Mouse (Mus musculus) intestine, embryonic 16.5 days (tissue): ENCODE measurements around the gene Ets2. TPM values are rescaled to one million over a fixed set of nuclear protein-coding genes. Genes with fewer than 3 reads are reported as not detected.

Source experiments
- ATAC-seq: fragments of 200-750 bp; cut with Nextera tagmentation; 2 replicates; pipeline ENCODE4 v1.8.0; 2017; ENCODE audit warnings: moderate TSS enrichment, moderate library complexity
- H3K27ac ChIP-seq: fragments of 300-500 bp; sonication (generic); 2 replicates; pipeline ENCODE4 v1.5.1; 2014; ENCODE audit warnings: mild to moderate bottlenecking, low read length
- H3K27me3 ChIP-seq: fragments of 300-500 bp; sonication (generic); replicated peaks from 2 replicates; pipeline ENCODE4 v1.6.1; 2014; ENCODE audit warnings: low read length, control low read depth, mixed read lengths; ENCODE audit not compliant: control insufficient read depth, insufficient read depth
- H3K36me3 ChIP-seq: fragments of 300-500 bp; sonication (generic); 2 replicates; pipeline ENCODE4 v1.6.1; 2014; ENCODE audit warnings: low read length, control low read depth; ENCODE audit not compliant: control insufficient read depth, insufficient read depth
- H3K4me1 ChIP-seq: fragments of 300-500 bp; sonication (generic); 2 replicates; pipeline ENCODE4 v1.6.1; 2014; ENCODE audit warnings: low read length, control low read depth, mixed read lengths; ENCODE audit not compliant: control insufficient read depth, insufficient read depth
- H3K4me2 ChIP-seq: fragments of 300-500 bp; sonication (generic); 2 replicates; pipeline ENCODE4 v1.6.1; 2014; ENCODE audit warnings: low read depth, low read length, control low read depth
- H3K4me3 ChIP-seq: fragments of 300-500 bp; sonication (generic); 2 replicates; pipeline ENCODE4 v1.5.1; 2014; ENCODE audit warnings: mild to moderate bottlenecking, low read length
- H3K9ac ChIP-seq: fragments of 300-500 bp; sonication (generic); 2 replicates; pipeline ENCODE4 v1.6.1; 2014; ENCODE audit warnings: low read depth, low read length
- H3K9me3 ChIP-seq: fragments of 300-500 bp; sonication (generic); 2 replicates; pipeline ENCODE4 v1.6.1; 2016; ENCODE audit warnings: low read length, control low read depth; ENCODE audit not compliant: control insufficient read depth
- WGBS: fragments of 180-500 bp; shearing (Covaris S2); extraction: QIAGEN DNeasy Blood & Tissue Kit; methylation state at CpG from one replicate; pipeline ENCODE4 v1.1.7; 2014; 5-methylcytosine and 5-hydroxymethylcytosine counted together
- polyA plus RNA-seq: library from polyadenylated mRNA; unstranded; fragments of >200 nt; fragmentation: Nextera tagmentation; extraction: Ambion mirVana; gene quantifications from 2 replicates; pipeline ENCODE4 v1.2.1, GENCODE M21; 2015

The Ets2 gene
- polyA plus RNA-seq, 1 experiment from 2014 or later, result 58.6 TPM

- whole genome bisulfite sequencing, result 90% methylated on average over 10 of the region's 10 CpGs
- no peaks in the 10 kb centered on the region for H3K9me3 ChIP-seq
- H3K36me3 ChIP-seq, result no peaks in the 10 kb centered on the region
- H3K4me2 ChIP-seq, result no peak overlapping the region
- H3K27me3 ChIP-seq, result no peaks in the 10 kb centered on the region
- no peak overlapping the region for H3K4me3 ChIP-seq
- ATAC-seq, result no peak
- no peak overlapping the region for H3K9ac ChIP-seq
- peaks cover 11% of the 10 kb centered on the region for H3K4me1 ChIP-seq
- no peak overlapping the region for H3K27ac ChIP-seq
Measured at GRCm38 (mm10) chr16:95666288-95666687, 35.6 kb upstream of the Ets2 start.

GRCm38 (mm10) chr16:95667395-95668150 is 34.3 kb upstream of the Ets2 start:
- WGBS, result 44% methylated on average over 11 of the region's 11 CpGs
- H3K9me3 ChIP-seq, result no peaks in the 10 kb centered on the region
- peak; percentile 70 for ATAC-seq
- H3K9ac ChIP-seq, result no peak overlapping the region
- no peak overlapping the region for H3K27ac ChIP-seq
- H3K4me3 ChIP-seq, result no peak overlapping the region
- no peaks in the 10 kb centered on the region for H3K27me3 ChIP-seq
- H3K4me1 ChIP-seq, result peaks cover 14% of the 10 kb centered on the region
- no peak overlapping the region; the same call in 1 of the 2 replicates for H3K4me2 ChIP-seq
- no peaks in the 10 kb centered on the region for H3K36me3 ChIP-seq

- Histone ChIP-seq H3K27ac (no peak overlapping the region), H3K9me3 (no peaks in the 10 kb centered on the region), H3K4me3 (no peak overlapping the region), H3K36me3 (no peaks in the 10 kb centered on the region), H3K4me1 (peaks cover 14% of the 10 kb centered on the region), H3K27me3 (no peaks in the 10 kb centered on the region), H3K4me2 (no peak overlapping the region; the same call in 1 of the 2 replicates), H3K9ac (no peak overlapping the region)
- WGBS, result 40% methylated on average over 19 of the region's 19 CpGs
- ATAC-seq, result peak; percentile 46
Measured at GRCm38 (mm10) chr16:95668151-95668993, 33.5 kb upstream of the Ets2 start.

- H3K4me1 ChIP-seq, result peaks cover 19% of the 10 kb centered on the region; the same call in 1 of the 2 replicates
- H3K27ac ChIP-seq, result peak overlapping the region; percentile 77
- 26% methylated on average over 5 of the region's 5 CpGs for WGBS
- H3K36me3 ChIP-seq, result no peaks in the 10 kb centered on the region
- H3K27me3 ChIP-seq, result no peaks in the 10 kb centered on the region
- no peaks in the 10 kb centered on the region for H3K9me3 ChIP-seq
- H3K4me2 ChIP-seq, result peak overlapping the region; percentile 53
- H3K9ac ChIP-seq, result peak overlapping the region; percentile 60
- H3K4me3 ChIP-seq, result peak overlapping the region; percentile 29
- ATAC-seq, result peak; percentile 59
Measured at GRCm38 (mm10) chr16:95674452-95674921, 27.4 kb upstream of the Ets2 start.

GRCm38 (mm10) chr16:95675212-95675611 is 26.7 kb upstream of the Ets2 start:
- H3K9ac ChIP-seq, result no peak overlapping the region
- H3K27ac ChIP-seq, result peak overlapping the region; percentile 31; the same call in 1 of the 2 replicates

GRCm38 (mm10) chr16:95676668-95677067 is 25.2 kb upstream of the Ets2 start:
- Histone ChIP-seq H3K9ac (no peak overlapping the region), H3K27me3 (no peaks in the 10 kb centered on the region), H3K9me3 (no peaks in the 10 kb centered on the region), H3K4me3 (no peak overlapping the region), H3K4me2 (no peak overlapping the region), H3K4me1 (peaks cover 18% of the 10 kb centered on the region; the same call in 1 of the 2 replicates), H3K36me3 (no peaks in the 10 kb centered on the region), H3K27ac (no peak overlapping the region)
- no peak for ATAC-seq
- WGBS, result 88% methylated on average over 3 of the region's 3 CpGs

More at GRCm38 (mm10) chr16:95675212-95675611, 26.7 kb upstream of the Ets2 start:
- ATAC-seq, result peak; percentile 41
- Histone ChIP-seq H3K27me3 (no peaks in the 10 kb centered on the region), H3K4me3 (no peak overlapping the region), H3K4me2 (no peak overlapping the region), H3K4me1 (peaks cover 19% of the 10 kb centered on the region; the same call in 1 of the 2 replicates), H3K36me3 (no peaks in the 10 kb centered on the region), H3K9me3 (no peaks in the 10 kb centered on the region)
- 52% methylated on average over 11 of the region's 11 CpGs for WGBS

- H3K9ac ChIP-seq, result no peak overlapping the region
Measured at GRCm38 (mm10) chr16:95682431-95682892, 19.4 kb upstream of the Ets2 start.

GRCm38 (mm10) chr16:95685807-95686206 is 16.1 kb upstream of the Ets2 start:
- Histone ChIP-seq H3K4me2 (no peak overlapping the region), H3K4me1 (peaks cover 20% of the 10 kb centered on the region), H3K9me3 (no peaks in the 10 kb centered on the region), H3K27me3 (no peaks in the 10 kb centered on the region), H3K27ac (peak overlapping the region; percentile 71), H3K9ac (no peak overlapping the region), H3K4me3 (no peak overlapping the region), H3K36me3 (no peaks in the 10 kb centered on the region)
- ATAC-seq, result peak; percentile 79
- WGBS, result 27% methylated on average over 2 of the region's 2 CpGs

More at GRCm38 (mm10) chr16:95682431-95682892, 19.4 kb upstream of the Ets2 start:
- Histone ChIP-seq H3K4me3 (no peak overlapping the region), H3K36me3 (no peaks in the 10 kb centered on the region), H3K4me2 (no peak overlapping the region), H3K9me3 (no peaks in the 10 kb centered on the region), H3K4me1 (peaks cover 20% of the 10 kb centered on the region), H3K27me3 (no peaks in the 10 kb centered on the region), H3K27ac (peak overlapping the region; percentile 75)
- peak; percentile 89 for ATAC-seq
- 66% methylated on average over 6 of the region's 6 CpGs for WGBS

- WGBS, result 66% methylated on average over 6 of the region's 6 CpGs
- Histone ChIP-seq H3K36me3 (no peaks in the 10 kb centered on the region), H3K4me2 (no peak overlapping the region), H3K9me3 (no peaks in the 10 kb centered on the region), H3K27ac (peak overlapping the region; percentile 71), H3K4me1 (peaks cover 20% of the 10 kb centered on the region), H3K9ac (no peak overlapping the region), H3K4me3 (no peak overlapping the region), H3K27me3 (no peaks in the 10 kb centered on the region)
- ATAC-seq, result peak; percentile 16; the same call in 1 of the 2 replicates
Measured at GRCm38 (mm10) chr16:95686246-95686645, 15.6 kb upstream of the Ets2 start.
